7 mouse cellular contexts compared by ENCODE assay signal in genomic region chr12:40037226-40037813, GRCm38 (mm10). TPM values are rescaled to one million over a fixed set of nuclear protein-coding genes. Genes with fewer than 3 reads are reported as not detected.
DNase-seq lines count a peak whose midpoint lies in the region; ATAC-seq lines count a peak whose summit lies in the region.

No protein-coding gene starts in this region.

- H3K9ac ChIP-seq in limb, embryonic 11.5 days (ENCODE audit: low read length), result peak overlapping the region; percentile 69
- H3K9ac ChIP-seq in midbrain, embryonic 14.5 days (replicated peaks; ENCODE audit: low read length), result peak overlapping the region; percentile 83

- H3K27me3 ChIP-seq in embryonic facial prominence, embryonic 10.5 days (replicated peaks; ENCODE audit: low read depth, poor library complexity, severe bottlenecking), result 0 out of 2 replicates have a peak, but pooled peaks cover 7% of the 10 kb centered on the region
- no peaks in the 10 kb centered on the region for H3K27me3 ChIP-seq in limb, embryonic 11.5 days (ENCODE audit: control insufficient read depth, insufficient read depth, low read length)
- no peaks in the 10 kb centered on the region for H3K27me3 ChIP-seq in midbrain, embryonic 14.5 days (ENCODE audit: control insufficient read depth, insufficient read depth, low read length)

- peak overlapping the region; percentile 89 for H3K27ac ChIP-seq in embryonic facial prominence, embryonic 10.5 days (replicated peaks)
- H3K27ac ChIP-seq in limb, embryonic 11.5 days (replicated peaks; ENCODE audit: low read depth, low read length), result peak overlapping the region; percentile 80
- H3K27ac ChIP-seq in midbrain, embryonic 14.5 days (replicated peaks; ENCODE audit: low read depth, low read length), result peak overlapping the region; percentile 95

- H3K4me3 ChIP-seq in embryonic facial prominence, embryonic 10.5 days, result peak overlapping the region; percentile 84
- H3K4me3 ChIP-seq in limb, embryonic 11.5 days (ENCODE audit: low read depth, low read length), result peak overlapping the region; percentile 68
- peak overlapping the region; percentile 90 for H3K4me3 ChIP-seq in midbrain, embryonic 14.5 days (replicated peaks; ENCODE audit: low read depth, low read length)

- H3K4me1 ChIP-seq in embryonic facial prominence, embryonic 10.5 days, result peaks cover 8% of the 10 kb centered on the region
- no peaks in the 10 kb centered on the region for H3K4me1 ChIP-seq in limb, embryonic 11.5 days (ENCODE audit: control insufficient read depth, insufficient read depth, low read length)
- peaks cover 18% of the 10 kb centered on the region; the same call in 1 of the 2 replicates for H3K4me1 ChIP-seq in midbrain, embryonic 14.5 days (ENCODE audit: control insufficient read depth, insufficient read depth, low read length)

- H3K9me3 ChIP-seq in embryonic facial prominence, embryonic 10.5 days, result no peaks in the 10 kb centered on the region
- H3K9me3 ChIP-seq in limb, embryonic 11.5 days (ENCODE audit: control insufficient read depth, low read length), result no peaks in the 10 kb centered on the region
- no peaks in the 10 kb centered on the region for H3K9me3 ChIP-seq in midbrain, embryonic 14.5 days (ENCODE audit: control insufficient read depth, low read length)

- peak overlapping the region; percentile 74 for H3K4me2 ChIP-seq in limb, embryonic 11.5 days (ENCODE audit: low read depth, severe bottlenecking)
- peak overlapping the region; percentile 59 for H3K4me2 ChIP-seq in midbrain, embryonic 14.5 days (ENCODE audit: low read length)

- H3K36me3 ChIP-seq in embryonic facial prominence, embryonic 10.5 days (replicated peaks), result no peaks in the 10 kb centered on the region
- H3K36me3 ChIP-seq in limb, embryonic 11.5 days (ENCODE audit: control insufficient read depth, insufficient read depth, low read length), result no peaks in the 10 kb centered on the region
- H3K36me3 ChIP-seq in midbrain, embryonic 14.5 days (ENCODE audit: control insufficient read depth, insufficient read depth, low read length), result no peaks in the 10 kb centered on the region

- WGBS in embryonic facial prominence, embryonic 10.5 days, result under 1% methylated on average over 60 of the region's 60 CpGs
- WGBS in limb, embryonic 11.5 days, result under 1% methylated on average over 53 of the region's 60 CpGs
- WGBS in midbrain, embryonic 14.5 days, result under 1% methylated on average over 60 of the region's 60 CpGs

- peak; percentile 100 for DNase-seq in adrenal gland, postnatal 10 days
- DNase-seq in embryonic facial prominence, embryonic 10.5 days (ENCODE audit: low spot score), result peak; percentile 99
- DNase-seq in heart, adult 11 months, result peak; percentile 100
- DNase-seq in kidney, adult 18-20 months, result peak; percentile 98
- DNase-seq in limb, embryonic 11.5 days (ENCODE audit: low spot score), result peak; percentile 98
- peak; percentile 98 for DNase-seq in midbrain, embryonic 14.5 days
- peak; percentile 98 to 99 for DNase-seq in spleen, adult 18-20 months

- peak; percentile 97 for ATAC-seq in limb, embryonic 11.5 days (ENCODE audit: insufficient number of reproducible peaks, low FRiP score, low TSS enrichment, low read depth)
- ATAC-seq in midbrain, embryonic 14.5 days (ENCODE audit: low FRiP score, low TSS enrichment), result peak; percentile 97

RNA-seq across cellular contexts. Expression of gene Arl4a, which starts 0.5 kb away (rescaled TPM):
- total RNA-seq in adrenal gland, postnatal 10 days (2021), result 100 to 1,000 TPM in 1 of 2 experiments, 10 to 100 TPM in 1; 98.8 to 157 TPM
- 23.5 and 23.8 TPM in 2 replicates for polyA plus RNA-seq in embryonic facial prominence, embryonic 10.5 days (2016; fragmentation: Nextera tagmentation; extraction: Ambion mirVana)
- 29.4 and 31.1 TPM in 2 replicates for polyA plus RNA-seq in limb, embryonic 11.5 days (2014; fragmentation: Nextera tagmentation; extraction: Ambion mirVana)
- polyA plus RNA-seq in midbrain, embryonic 14.5 days (2014; fragmentation: Nextera tagmentation; extraction: Ambion mirVana), result 109 and 139 TPM in 2 replicates

Comparison
In these comparisons a context has a peak if more than half of its experiments do, and no peak if none do; other contexts are left out.
1. Peak in every context shown above with its lines: DNase-seq, ATAC-seq, H3K4me3 ChIP-seq and H3K27ac ChIP-seq.